Mouse (Mus musculus) heart, adult 2 months (tissue): ENCODE measurements around the gene Plxna3. TPM values are rescaled to one million over a fixed set of nuclear protein-coding genes. Genes with fewer than 3 reads are reported as not detected.

Source experiments
- DNase-seq, 2 experiments: peaks; one replicate each; pipeline ENCODE4 v3.0.0; 2021
- H3K27ac ChIP-seq: fragments of 200-600 bp; 2 replicates; pipeline ENCODE4 v1.8.1; 2022
- H3K27me3 ChIP-seq: fragments of 200-500 bp; 2 replicates; pipeline ENCODE4 v1.6.1; 2012; ENCODE audit warnings: mild to moderate bottlenecking, low read length, inconsistent platforms, mixed read lengths; ENCODE audit not compliant: control insufficient read depth, insufficient read depth
- H3K36me3 ChIP-seq: fragments of 200-500 bp; 2 replicates; pipeline ENCODE4 v1.6.1; 2012; ENCODE audit warnings: low read length, inconsistent platforms; ENCODE audit not compliant: control insufficient read depth, insufficient read depth
- H3K4me1 ChIP-seq: fragments of 200-500 bp; 2 replicates; pipeline ENCODE4 v1.6.1; 2011; ENCODE audit warnings: low read length; ENCODE audit not compliant: control insufficient read depth, insufficient read depth
- H3K4me3 ChIP-seq: fragments of 200-600 bp; 2 replicates; pipeline ENCODE4 v1.8.1; 2022
- H3K79me2 ChIP-seq: fragments of 200-500 bp; replicated peaks from 2 replicates; pipeline ENCODE4 v1.6.1; 2012; ENCODE audit warnings: mild to moderate bottlenecking, inconsistent platforms, low read length, moderate library complexity, mixed read lengths; ENCODE audit not compliant: control insufficient read depth, insufficient read depth
- H3K9ac ChIP-seq: fragments of 200-500 bp; 2 replicates; pipeline ENCODE4 v1.6.1; 2012; ENCODE audit warnings: low read depth, mild to moderate bottlenecking, control low read depth, inconsistent platforms, low read length, mixed read lengths
- CTCF ChIP-seq: fragments of 200-600 bp; IDR thresholded peaks from 2 replicates; pipeline ENCODE4 v1.8.1; 2022; ENCODE audit warnings: antibody characterized with exemption, mild to moderate bottlenecking, moderate library complexity
- EP300 ChIP-seq: fragments of 200-500 bp; IDR thresholded peaks from 2 replicates; pipeline ENCODE4 v1.6.1; 2011; ENCODE audit warnings: low read depth, low read length, control low read depth; ENCODE audit not compliant: insufficient read depth
- POLR2A ChIP-seq: fragments of 200-500 bp; IDR thresholded peaks from 2 replicates; pipeline ENCODE4 v1.6.1; 2011; ENCODE audit warnings: mild to moderate bottlenecking, low read depth, low read length, control low read depth; ENCODE audit not compliant: insufficient read depth
- WGBS: fragments of 180-500 bp; shearing (Covaris S2); methylation state at CpG from one replicate; pipeline ENCODE4 v1.1.7; 2018; 5-methylcytosine and 5-hydroxymethylcytosine counted together
- intact Hi-C: fragments of 180-260 bp; cut with DNase I; formaldehyde crosslinking; loops from one replicate; pipeline ENCODE4 v1.15.1; 2025
- polyA plus RNA-seq: library from polyadenylated mRNA; depleted of rRNA; stranded (reverse); fragments of >200 nt; gene quantifications from 2 replicates; pipeline ENCODE4 v1.2.3, GENCODE M21; 2012
- total RNA-seq, 2 experiments: library from RNA; stranded (reverse); gene quantifications; 2 replicates each; pipeline ENCODE4 v1.2.3; 2021

The Plxna3 gene
- total and polyA plus RNA-seq, 3 experiments, result 0.65 to 4.7 (median 1.0) TPM

DNA sequence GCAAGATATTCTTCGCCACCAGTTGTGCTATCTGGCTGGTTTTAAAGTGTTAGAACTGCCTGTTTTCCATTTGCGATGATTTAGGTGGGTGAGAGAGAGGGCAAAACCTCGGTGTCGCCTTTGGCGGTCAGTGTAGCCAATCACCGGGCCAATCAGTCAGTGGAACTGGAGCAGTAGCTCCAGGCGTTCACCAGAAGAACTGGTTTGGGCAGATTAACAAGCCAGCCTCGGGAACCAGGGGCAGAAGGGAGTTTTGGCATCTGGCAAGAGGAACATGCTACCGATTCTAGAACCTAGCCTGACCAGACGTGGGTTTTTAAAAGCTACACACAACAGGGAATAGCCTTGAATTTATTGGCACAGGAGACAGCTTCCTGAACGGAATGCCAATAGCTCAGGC lies 30.3 kb downstream of the Plxna3 start:
- H3K4me3 ChIP-seq, result no peak overlapping the region
- intact Hi-C loops, result no loop called here
- no peaks in the 10 kb centered on the region for H3K27me3 ChIP-seq
- no peak overlapping the region for H3K9ac ChIP-seq
- H3K79me2 ChIP-seq, result no peaks in the 10 kb centered on the region
- no peak overlapping the region for H3K27ac ChIP-seq
- H3K4me1 ChIP-seq, result no peaks in the 10 kb centered on the region
- TF ChIP-seq POLR2A (no peak), CTCF (no peak), EP300 (no peak)
- DNase-seq, result no peak
- H3K36me3 ChIP-seq, result no peaks in the 10 kb centered on the region
- 45% methylated on average over 11 of the region's 11 CpGs for WGBS

DNA sequence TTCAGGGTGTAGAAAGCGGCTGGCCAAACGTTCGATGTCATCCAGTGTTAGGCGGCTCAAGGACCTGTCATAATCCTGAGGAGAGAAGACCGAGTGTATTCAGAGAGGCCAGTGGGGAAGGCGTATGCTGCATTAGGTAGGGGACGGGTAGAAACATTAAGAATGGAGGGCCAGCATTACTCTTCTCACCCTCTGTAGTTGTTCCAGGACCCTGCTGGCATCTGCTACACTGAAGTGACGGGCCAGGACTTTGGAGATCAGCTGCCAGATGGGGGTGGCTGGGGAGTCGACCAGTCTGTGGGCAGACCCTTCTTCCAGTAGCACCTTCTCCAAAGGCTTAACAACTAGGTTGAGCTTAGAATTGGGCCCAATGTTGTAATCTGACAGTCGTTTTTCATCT lies 38.6 kb downstream of the Plxna3 start:
- WGBS, result 46% methylated on average over 10 of the region's 10 CpGs
- no peak for TF ChIP-seq CTCF
- no peak for TF ChIP-seq POLR2A
- no peak for TF ChIP-seq EP300
- no peak for DNase-seq
- no peaks in the 10 kb centered on the region for H3K27me3 ChIP-seq
- H3K4me1 ChIP-seq, result peaks cover 3% of the 10 kb centered on the region
- peaks cover 4% of the 10 kb centered on the region; the same call in 1 of the 2 replicates for H3K36me3 ChIP-seq
- H3K27ac ChIP-seq, result peak overlapping the region; percentile 83
- peak overlapping the region; percentile 85 for H3K9ac ChIP-seq
- no peaks in the 10 kb centered on the region for H3K79me2 ChIP-seq
- peak overlapping the region; percentile 68 for H3K4me3 ChIP-seq
- intact Hi-C loops, result loop anchor here (5.0 kb wide), 2 partner anchors 55 to 120 kb away; partner anchors contain the start of genes Fam50a and Flna

DNA sequence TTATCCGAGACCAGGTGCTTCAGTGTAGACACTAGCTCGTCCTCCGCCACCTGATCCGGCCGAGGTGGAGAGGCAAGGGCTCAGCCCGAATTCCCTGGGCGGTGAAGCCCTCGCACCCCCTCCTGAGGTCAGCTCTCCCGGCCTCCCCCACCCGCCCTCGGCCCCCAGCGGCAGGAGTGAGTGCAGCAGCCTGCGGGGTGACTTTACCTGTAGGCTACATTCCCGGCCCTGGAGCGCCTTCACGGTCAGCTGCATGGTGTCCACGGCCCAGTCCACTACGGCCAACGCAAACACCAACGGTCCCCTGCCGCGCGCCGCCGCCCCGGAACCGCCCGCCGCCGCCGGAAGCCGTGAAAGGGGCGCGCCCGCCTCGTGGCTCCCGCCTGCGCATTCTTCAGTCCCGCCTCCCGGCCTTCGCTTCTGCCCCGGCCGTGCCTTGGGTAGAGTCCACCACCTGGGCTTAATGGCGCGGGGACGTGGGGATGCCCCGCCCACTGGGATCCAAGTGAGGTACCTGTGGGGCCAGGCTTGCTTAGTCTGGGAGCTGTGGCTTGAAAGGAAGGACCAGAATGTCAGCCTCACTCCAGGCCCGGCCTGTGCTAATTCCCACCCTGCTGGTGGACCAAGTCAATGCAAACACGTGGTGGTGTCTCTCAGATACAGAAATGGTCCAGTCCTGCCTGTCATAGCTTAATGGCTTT lies 39.5 kb downstream of the Plxna3 start:
- Histone ChIP-seq H3K4me1 (peaks cover 3% of the 10 kb centered on the region), H3K27ac (peak overlapping the region; percentile 83), H3K9ac (peak overlapping the region; percentile 85), H3K27me3 (no peaks in the 10 kb centered on the region), H3K79me2 (no peaks in the 10 kb centered on the region), H3K4me3 (peak overlapping the region; percentile 68), H3K36me3 (peaks cover 4% of the 10 kb centered on the region; the same call in 1 of the 2 replicates)
- TF ChIP-seq POLR2A, result peak; percentile 15; the same call in 1 of the 2 replicates
- no peak for TF ChIP-seq EP300
- TF ChIP-seq CTCF, result peak; percentile 35
- intact Hi-C loops, result loop anchor here (5.0 kb wide), 2 partner anchors 56 to 121 kb away; partner anchors contain the start of genes Fam50a and Flna
- DNase-seq, result peak; percentile 84 to 86
- 14% methylated on average over 49 of the region's 49 CpGs for WGBS

DNA sequence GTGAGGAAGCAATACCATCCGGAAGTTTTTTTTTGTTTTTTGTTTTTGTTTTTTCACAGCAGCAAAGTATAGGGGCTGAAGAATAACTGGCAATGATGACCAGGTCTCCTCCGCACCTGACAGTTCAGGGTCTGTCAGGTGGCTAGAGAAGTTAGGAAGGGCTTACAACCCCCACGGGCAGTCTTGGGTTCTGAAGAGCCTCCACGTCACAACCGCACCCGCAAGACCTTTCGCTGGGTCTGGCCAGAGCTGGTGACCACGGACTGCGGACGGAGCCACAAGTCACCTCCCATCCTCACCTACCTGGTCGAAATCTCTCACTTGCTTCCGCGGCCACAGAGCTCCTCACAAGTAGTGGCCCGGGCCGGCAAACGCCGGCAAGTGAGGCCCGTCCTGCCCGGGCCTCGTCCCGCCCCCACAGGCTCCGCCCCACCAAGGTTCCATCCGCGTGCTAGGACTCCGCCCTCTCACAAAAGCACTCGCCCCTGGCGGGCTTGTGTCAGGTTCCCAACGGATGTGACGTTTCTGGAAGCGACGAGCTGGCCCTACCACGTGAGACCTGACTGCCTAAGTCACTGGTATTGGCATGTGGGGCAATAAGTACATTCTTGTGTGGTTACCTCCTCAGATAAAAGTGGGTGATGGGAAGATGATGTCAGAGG lies 44.2 kb downstream of the Plxna3 start, which contains the start of the genes Ubl4a and Slc10a3:
Gene Ubl4a, minus strand, starts transcription at position 331 of the 662 bp plus-strand sequence.
Gene Slc10a3, minus strand, starts transcription at position 462 of the 662 bp plus-strand sequence.
- TF ChIP-seq EP300 (0 out of 2 replicates have a peak, but pooled peaks have one; percentile 56), POLR2A (peak; percentile 80), CTCF (0 out of 2 replicates have a peak, but pooled peaks have one; percentile 5)
- peak; percentile 88 to 91 for DNase-seq
- peak within 1 kb of the TSS; percentile 52; the same call in 1 of the 2 replicates for H3K27ac ChIP-seq
- intact Hi-C loops, result loop anchor here (2.0 to 5.0 kb wide), 2 partner anchors 18 to 101 kb away; partner anchors contain the start of gene Rpl10
- 18% methylated on average over 32 of the region's 32 CpGs for WGBS
- no peaks in the 10 kb centered on the region for H3K79me2 ChIP-seq
- peak within 1 kb of the TSS; percentile 80 for H3K9ac ChIP-seq
- H3K4me3 ChIP-seq, result peak within 1 kb of the TSS; percentile 51
- H3K27me3 ChIP-seq, result no peaks in the 10 kb centered on the region
- H3K4me1 ChIP-seq, result no peaks in the 10 kb centered on the region; the same call in 1 of the 2 replicates
- no peaks in the 10 kb centered on the region for H3K36me3 ChIP-seq

DNA sequence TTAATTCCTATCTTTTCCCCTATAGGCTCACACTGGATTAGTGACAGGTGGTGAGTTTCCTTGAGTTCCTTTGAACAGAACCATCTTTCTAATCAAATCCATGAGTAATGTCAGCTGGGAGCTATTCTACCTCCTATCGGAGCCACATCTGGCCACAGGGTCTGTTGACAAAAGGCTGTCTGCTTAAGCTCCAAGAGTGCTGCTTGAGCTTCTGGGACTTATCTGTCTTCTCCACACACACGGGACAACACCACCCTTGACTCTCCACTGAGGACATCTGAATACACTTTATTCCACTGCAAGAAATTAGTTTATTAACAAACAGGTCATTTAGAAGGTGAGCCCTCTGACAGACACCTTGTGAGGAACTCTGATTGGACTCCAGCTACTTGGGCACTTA lies 55.6 kb downstream of the Plxna3 start:
- intact Hi-C loops, result no loop called here
- DNase-seq, result no peak
- H3K4me1 ChIP-seq, result no peaks in the 10 kb centered on the region
- WGBS, result 79% methylated on average over 2 of the region's 2 CpGs
- H3K79me2 ChIP-seq, result no peaks in the 10 kb centered on the region
- no peak overlapping the region for H3K9ac ChIP-seq
- no peak overlapping the region for H3K27ac ChIP-seq
- no peaks in the 10 kb centered on the region for H3K27me3 ChIP-seq
- no peak overlapping the region for H3K4me3 ChIP-seq
- H3K36me3 ChIP-seq, result no peaks in the 10 kb centered on the region
- TF ChIP-seq EP300, result no peak
- no peak for TF ChIP-seq POLR2A
- no peak for TF ChIP-seq CTCF
